Mouse (Mus musculus) bone marrow macrophage, adult 2 months (primary cell): ENCODE data around the gene Slc6a20a.

ENCODE experiments used
- CTCF ChIP-seq: IDR thresholded peaks from 2 replicates; pipeline ENCODE4 v1.5.1; 2012; ENCODE audit warnings: low read depth, mild to moderate bottlenecking, low read length, moderate library complexity
- POLR2A ChIP-seq: IDR thresholded peaks from 2 replicates; pipeline ENCODE4 v1.6.1; 2012; ENCODE audit warnings: mild to moderate bottlenecking, low read depth, low read length, borderline replicate concordance

- TF ChIP-seq CTCF = no peak
- TF ChIP-seq POLR2A = no peak
These were observed 34.4 kb upstream of the Slc6a20a start for GRCm38 (mm10) chr9:123713111-123713510.
